Mouse (Mus musculus): ENCODE results near the gene Tbc1d8.

DNA sequence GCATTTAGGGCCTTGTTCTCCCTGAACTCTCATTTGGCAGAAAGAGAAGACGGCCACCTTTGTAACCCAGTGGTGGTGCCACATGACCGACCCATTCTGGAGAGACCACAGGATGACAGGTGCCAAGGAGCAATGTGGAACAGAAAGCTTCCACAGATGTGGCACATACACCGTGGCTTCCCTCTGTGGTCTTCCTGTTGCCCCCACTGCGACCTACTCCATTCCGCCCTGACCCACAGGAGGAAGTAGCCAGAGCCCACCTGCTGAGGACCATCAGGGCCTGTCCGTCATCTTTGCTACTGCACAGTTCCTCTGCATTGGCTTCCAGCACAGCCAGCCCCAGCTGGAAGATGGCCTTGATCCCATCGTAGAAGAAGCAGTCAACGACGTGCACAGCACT lies 97.5 kb downstream of the Tbc1d8 start:
- TF ChIP-seq POLR2A (IDR thresholded peaks at IDR 0.05; ENCODE audit: insufficient read depth, low read depth, low read length), result no peak
- no peak for TF ChIP-seq CTCF (IDR thresholded peaks at IDR 0.05; ENCODE audit: insufficient read depth, low read depth, low read length)
